Mouse (Mus musculus) lung, embryonic 14.5 days (tissue): ENCODE measurements around the gene Dmwd. TPM values are rescaled to one million over a fixed set of nuclear protein-coding genes. Genes with fewer than 3 reads are reported as not detected.

ENCODE experiments used
- ATAC-seq: fragments of 200-750 bp; cut with Nextera tagmentation; 2 replicates; pipeline ENCODE4 v1.8.0; 2017; ENCODE audit warnings: mild to moderate bottlenecking, moderate TSS enrichment, moderate library complexity; ENCODE audit not compliant: insufficient read depth
- DNase-seq: peaks from one replicate; pipeline ENCODE4 v3.0.0-alpha.2; 2015
- H3K27ac ChIP-seq: fragments of 300-500 bp; sonication (generic); 2 replicates; pipeline ENCODE4 v1.5.1; 2014; ENCODE audit warnings: low read depth, mild to moderate bottlenecking, moderate library complexity
- H3K27me3 ChIP-seq: fragments of 300-500 bp; sonication (generic); 2 replicates; pipeline ENCODE4 v1.6.1; 2014; ENCODE audit warnings: low read length, control low read depth; ENCODE audit not compliant: insufficient read depth
- H3K36me3 ChIP-seq: fragments of 300-500 bp; sonication (generic); 2 replicates; pipeline ENCODE4 v1.6.1; 2014; ENCODE audit warnings: control low read depth; ENCODE audit not compliant: insufficient read depth
- H3K4me1 ChIP-seq: fragments of 300-500 bp; sonication (generic); 2 replicates; pipeline ENCODE4 v1.6.1; 2014; ENCODE audit warnings: antibody characterized with exemption, control low read depth; ENCODE audit not compliant: insufficient read depth
- H3K4me2 ChIP-seq: fragments of 300-500 bp; sonication (generic); 2 replicates; pipeline ENCODE4 v1.6.1; 2014; ENCODE audit warnings: mild to moderate bottlenecking
- H3K4me3 ChIP-seq: fragments of 300-500 bp; sonication (generic); 2 replicates; pipeline ENCODE4 v1.5.1; 2014; ENCODE audit warnings: low read depth, low read length
- H3K9ac ChIP-seq: fragments of 300-500 bp; sonication (generic); 2 replicates; pipeline ENCODE4 v1.6.1; 2014
- H3K9me3 ChIP-seq: fragments of 300-500 bp; sonication (generic); 2 replicates; pipeline ENCODE4 v1.6.1; 2016; ENCODE audit warnings: low read depth, low read length, control low read depth
- CTCF ChIP-seq: IDR thresholded peaks from 2 replicates; pipeline ENCODE4 v1.5.1; 2016; ENCODE audit warnings: antibody characterized with exemption, low read depth
- WGBS: fragments of 180-500 bp; shearing (Covaris S2); extraction: QIAGEN DNeasy Blood & Tissue Kit; methylation state at CpG from one replicate; pipeline ENCODE4 v1.1.7; 2014; 5-methylcytosine and 5-hydroxymethylcytosine counted together
- polyA plus RNA-seq: library from polyadenylated mRNA; unstranded; fragments of >200 nt; fragmentation: Nextera tagmentation; extraction: Ambion mirVana; gene quantifications from 2 replicates; pipeline ENCODE4 v1.2.1, GENCODE M21; 2014

Dmwd gene
- polyA plus RNA-seq, 1 experiment from 2014 or later, result 19.2 TPM

DNA sequence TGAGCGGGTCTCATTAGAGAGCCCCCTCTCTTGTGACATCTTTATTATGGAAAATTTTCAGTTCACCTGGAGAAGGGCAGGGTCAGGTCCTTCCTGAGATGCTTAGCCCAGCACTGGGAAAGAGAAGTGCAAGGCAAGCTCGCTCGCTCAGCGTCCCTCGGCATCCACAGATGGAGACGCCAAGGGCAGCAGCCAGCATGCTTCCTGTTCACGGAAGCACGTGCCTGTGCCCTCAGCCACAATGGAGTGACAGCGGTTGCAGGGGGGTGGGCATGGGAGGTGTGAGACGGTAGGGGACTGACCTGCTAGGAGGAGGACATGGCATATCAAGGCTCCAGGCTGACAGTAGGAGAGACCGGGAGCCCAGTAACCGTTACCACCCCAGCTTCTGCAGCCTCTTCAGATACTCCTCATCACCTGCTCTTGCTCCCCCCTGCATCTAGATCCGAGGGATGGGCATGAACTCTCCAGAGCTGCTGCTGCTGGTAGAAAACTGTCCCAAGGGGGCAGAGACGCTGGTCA is 28.0 kb upstream of the Dmwd start:
- Histone ChIP-seq H3K36me3 (peaks cover 97% of the 10 kb centered on the region), H3K9me3 (no peaks in the 10 kb centered on the region), H3K27me3 (no peaks in the 10 kb centered on the region), H3K4me2 (no peak overlapping the region), H3K4me1 (no peaks in the 10 kb centered on the region), H3K27ac (no peak overlapping the region), H3K4me3 (no peak overlapping the region), H3K9ac (no peak overlapping the region)
- ATAC-seq, result no peak
- no peak for DNase-seq
- no peak for TF ChIP-seq CTCF
- WGBS, result 82% methylated on average over 14 of the region's 14 CpGs

- Histone ChIP-seq H3K4me2 (no peak overlapping the region), H3K36me3 (peaks cover 95% of the 10 kb centered on the region), H3K27me3 (no peaks in the 10 kb centered on the region), H3K4me1 (no peaks in the 10 kb centered on the region), H3K9me3 (no peaks in the 10 kb centered on the region), H3K27ac (no peak overlapping the region), H3K4me3 (no peak overlapping the region), H3K9ac (no peak overlapping the region)
- no peak for ATAC-seq
- WGBS, result 92% methylated on average over 5 of the region's 5 CpGs
- no peak for DNase-seq
- no peak for TF ChIP-seq CTCF
Observed at GRCm38 (mm10) chr7:19049252-19049651, 26.8 kb upstream of the Dmwd start.

DNA sequence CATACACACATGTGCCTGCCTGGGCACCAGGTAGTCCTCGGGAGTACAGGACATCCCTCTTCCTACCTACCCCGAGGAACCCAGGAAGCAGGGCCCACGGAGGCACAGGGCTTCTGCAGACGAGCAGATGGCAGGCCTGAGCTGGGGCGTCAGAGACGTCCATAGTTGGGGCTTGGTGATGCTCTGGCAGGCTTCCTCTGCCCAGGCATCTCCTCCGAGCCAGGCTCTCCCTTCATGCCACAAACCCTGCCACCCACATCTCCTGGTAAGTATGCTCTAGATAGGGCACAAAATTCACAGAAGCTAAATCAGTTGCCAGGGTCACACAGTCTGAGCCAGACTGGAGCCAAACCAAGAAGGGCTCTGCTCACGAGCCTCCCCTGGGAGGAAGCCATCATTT is 25.9 kb upstream of the Dmwd start:
- H3K9me3 ChIP-seq, result no peaks in the 10 kb centered on the region
- no peak overlapping the region for H3K9ac ChIP-seq
- H3K27me3 ChIP-seq, result no peaks in the 10 kb centered on the region
- DNase-seq (no peak), ATAC-seq (no peak)
- no peak overlapping the region for H3K27ac ChIP-seq
- no peaks in the 10 kb centered on the region for H3K4me1 ChIP-seq
- TF ChIP-seq CTCF, result no peak
- H3K36me3 ChIP-seq, result peaks cover 92% of the 10 kb centered on the region
- 88% methylated on average over 8 of the region's 8 CpGs for WGBS
- no peak overlapping the region for H3K4me3 ChIP-seq
- H3K4me2 ChIP-seq, result no peak overlapping the region

DNA sequence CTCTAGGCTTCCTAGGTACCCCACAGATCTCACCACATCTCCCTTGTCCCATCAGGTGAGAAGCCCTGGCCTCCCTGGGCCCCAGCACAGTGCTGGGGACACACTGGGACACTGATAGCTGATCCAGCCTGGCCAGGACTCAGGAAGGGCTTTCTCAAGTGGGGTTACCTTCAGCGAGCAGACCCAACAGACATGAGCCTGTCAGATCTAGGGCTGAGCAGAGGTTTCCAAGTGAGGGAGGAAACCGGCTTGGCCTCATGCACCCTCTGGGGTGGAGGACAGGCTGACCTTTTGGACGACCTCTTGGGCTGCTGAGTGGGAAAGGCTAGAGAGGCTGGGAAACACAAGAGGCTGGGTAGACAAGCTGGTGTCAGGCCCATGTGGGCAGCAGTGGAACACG is 24.9 kb upstream of the Dmwd start:
- Histone ChIP-seq H3K4me2 (no peak overlapping the region), H3K4me1 (no peaks in the 10 kb centered on the region), H3K4me3 (no peak overlapping the region), H3K36me3 (peaks cover 85% of the 10 kb centered on the region), H3K27me3 (no peaks in the 10 kb centered on the region), H3K9ac (no peak overlapping the region), H3K27ac (no peak overlapping the region), H3K9me3 (no peaks in the 10 kb centered on the region)
- 56% methylated on average over 4 of the region's 4 CpGs for WGBS
- ATAC-seq (no peak), DNase-seq (no peak)
- TF ChIP-seq CTCF, result no peak

DNA sequence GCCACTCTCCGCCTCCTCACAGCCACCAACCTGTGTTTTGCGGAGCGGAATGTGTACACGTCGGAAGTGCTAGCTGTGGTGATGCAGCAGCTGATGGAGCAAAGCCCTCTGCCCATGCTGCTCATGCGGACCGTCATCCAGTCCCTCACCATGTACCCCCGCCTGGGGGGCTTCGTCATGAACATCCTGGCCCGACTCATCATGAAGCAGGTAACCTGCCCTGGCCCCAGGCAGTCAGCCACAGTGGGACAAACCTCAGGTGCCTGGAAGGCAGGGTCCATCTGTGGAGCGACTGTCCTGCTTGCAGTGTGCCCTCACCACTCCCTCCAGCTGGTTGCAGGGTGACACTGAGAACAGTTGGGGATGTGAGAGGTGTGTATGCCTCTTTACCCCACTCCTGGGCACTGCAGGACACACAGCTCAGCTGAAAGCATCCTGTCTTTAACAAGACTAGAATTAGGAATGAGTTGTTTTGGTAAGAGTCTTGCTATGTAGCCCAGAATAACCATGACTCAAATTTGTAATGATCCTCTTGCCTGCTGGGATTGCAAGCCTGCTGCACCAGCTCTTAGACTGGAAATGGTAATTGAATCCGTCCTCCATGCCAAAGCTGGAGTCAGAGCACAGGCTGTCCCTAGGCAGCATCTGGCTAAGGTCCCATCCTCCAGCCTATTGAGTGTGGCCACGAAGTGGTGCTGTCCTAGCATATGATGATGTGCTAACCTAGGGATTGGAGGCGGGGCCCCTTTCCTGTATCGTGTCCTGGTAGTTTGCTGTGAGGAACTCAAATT is 23.5 kb upstream of the Dmwd start:
- ATAC-seq (no peak), DNase-seq (no peak)
- no peaks in the 10 kb centered on the region for H3K9me3 ChIP-seq
- H3K4me2 ChIP-seq, result no peak overlapping the region
- WGBS, result 87% methylated on average over 15 of the region's 15 CpGs
- no peak overlapping the region for H3K9ac ChIP-seq
- H3K27me3 ChIP-seq, result no peaks in the 10 kb centered on the region
- H3K4me3 ChIP-seq, result no peak overlapping the region
- H3K36me3 ChIP-seq, result peaks cover 72% of the 10 kb centered on the region
- no peaks in the 10 kb centered on the region for H3K4me1 ChIP-seq
- no peak for TF ChIP-seq CTCF
- no peak overlapping the region for H3K27ac ChIP-seq

DNA sequence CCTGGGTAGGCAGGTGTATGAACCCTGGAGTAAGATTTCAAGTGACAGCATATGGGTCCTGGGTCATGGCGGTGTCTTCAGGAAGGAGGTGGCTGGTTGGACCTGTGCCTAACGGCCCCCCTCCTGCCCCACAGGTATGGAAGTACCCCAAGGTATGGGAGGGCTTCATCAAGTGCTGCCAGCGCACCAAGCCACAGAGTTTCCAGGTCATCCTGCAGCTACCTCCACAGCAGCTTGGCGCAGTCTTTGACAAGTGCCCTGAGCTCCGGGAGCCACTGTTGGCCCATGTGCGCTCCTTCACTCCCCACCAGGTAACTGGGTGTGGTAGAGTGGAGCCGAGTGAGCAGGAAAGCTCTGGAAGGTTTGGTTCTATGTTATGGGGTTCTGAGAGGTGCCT is 22.9 kb upstream of the Dmwd start:
- Histone ChIP-seq H3K4me3 (no peak overlapping the region), H3K27me3 (no peaks in the 10 kb centered on the region), H3K9ac (no peak overlapping the region), H3K4me2 (no peak overlapping the region), H3K9me3 (no peaks in the 10 kb centered on the region), H3K4me1 (no peaks in the 10 kb centered on the region), H3K36me3 (peaks cover 66% of the 10 kb centered on the region), H3K27ac (no peak overlapping the region)
- no peak for TF ChIP-seq CTCF
- DNase-seq (no peak), ATAC-seq (no peak)
- 87% methylated on average over 7 of the region's 7 CpGs for WGBS

- no peak within 1 kb of the TSS; the same call in 1 of the 2 replicates for H3K4me2 ChIP-seq
- no peaks in the 10 kb centered on the region for H3K4me1 ChIP-seq
- H3K36me3 ChIP-seq, result peaks cover 55% of the 10 kb centered on the region
- H3K4me3 ChIP-seq, result no peak within 1 kb of the TSS
- no peaks in the 10 kb centered on the region for H3K9me3 ChIP-seq
- DNase-seq (peak; percentile 76), ATAC-seq (peak; percentile 47; the same call in 1 of the 2 replicates)
- H3K27ac ChIP-seq, result no peak within 1 kb of the TSS
- no peaks in the 10 kb centered on the region for H3K27me3 ChIP-seq
- 31% methylated on average over 33 of the region's 33 CpGs for WGBS
- H3K9ac ChIP-seq, result no peak within 1 kb of the TSS
- TF ChIP-seq CTCF, result peak; percentile 69
Observed at GRCm38 (mm10) chr7:19054047-19054776, 21.8 kb upstream of the Dmwd start, which contains the start of gene Rsph6a. Gene Rsph6a (plus strand): TSS chr7:19054690.
